Mouse (Mus musculus) stomach, postnatal 0 days (tissue): Measurements from ENCODE around the gene Itga9. TPM values are rescaled to one million over a fixed set of nuclear protein-coding genes. Genes with fewer than 3 reads are reported as not detected.
A peak's percentile ranks its signal among the peaks of the same experiment; 100 is the strongest.

ENCODE experiments used
- ATAC-seq: fragments of 200-750 bp; cut with Nextera tagmentation; 2 replicates; pipeline ENCODE4 v1.8.0; 2017; ENCODE audit not compliant: low FRiP score, low TSS enrichment
- DNase-seq: peaks from one replicate; pipeline ENCODE4 v3.0.0-alpha.2; 2016; ENCODE audit warnings: low spot score
- H3K27ac ChIP-seq: fragments of 300-500 bp; sonication (generic); replicated peaks from 2 replicates; pipeline ENCODE4 v1.5.1; 2014; ENCODE audit warnings: mild to moderate bottlenecking, control low read depth
- H3K27me3 ChIP-seq: fragments of 300-500 bp; sonication (generic); 2 replicates; pipeline ENCODE4 v1.6.1; 2014; ENCODE audit warnings: low read length; ENCODE audit not compliant: control insufficient read depth, insufficient read depth
- H3K36me3 ChIP-seq: fragments of 300-500 bp; sonication (generic); 2 replicates; pipeline ENCODE4 v1.6.1; 2014; ENCODE audit warnings: low read length, mixed read lengths; ENCODE audit not compliant: control insufficient read depth, insufficient read depth
- H3K4me1 ChIP-seq: fragments of 300-500 bp; sonication (generic); replicated peaks from 2 replicates; pipeline ENCODE4 v1.6.1; 2014; ENCODE audit warnings: antibody characterized with exemption; ENCODE audit not compliant: control insufficient read depth, insufficient read depth
- H3K4me2 ChIP-seq: fragments of 300-500 bp; sonication (generic); replicated peaks from 2 replicates; pipeline ENCODE4 v1.6.1; 2014; ENCODE audit warnings: low read depth, mild to moderate bottlenecking, control low read depth, moderate library complexity
- H3K4me3 ChIP-seq: fragments of 300-500 bp; sonication (generic); 2 replicates; pipeline ENCODE4 v1.5.1; 2014; ENCODE audit warnings: low read depth, low read length, control low read depth
- H3K9ac ChIP-seq: fragments of 300-500 bp; sonication (generic); 2 replicates; pipeline ENCODE4 v1.6.1; 2014; ENCODE audit warnings: mild to moderate bottlenecking, low read length, control low read depth, mixed read lengths
- H3K9me3 ChIP-seq: fragments of 300-500 bp; sonication (generic); 2 replicates; pipeline ENCODE4 v1.6.1; 2016; ENCODE audit warnings: low read length; ENCODE audit not compliant: control insufficient read depth
- CTCF ChIP-seq: IDR thresholded peaks from 2 replicates; pipeline ENCODE4 v1.5.1; 2016; ENCODE audit warnings: antibody characterized with exemption, low read depth, mild to moderate bottlenecking, moderate library complexity
- EP300 ChIP-seq: optimal IDR thresholded peaks from 2 replicates; pipeline ENCODE3; 2016; ENCODE audit warnings: antibody characterized with exemption
- WGBS: fragments of 180-500 bp; shearing (Covaris S2); extraction: QIAGEN DNeasy Blood & Tissue Kit; methylation state at CpG from one replicate; pipeline ENCODE4 v1.1.7; 2014; 5-methylcytosine and 5-hydroxymethylcytosine counted together
- polyA plus RNA-seq: library from polyadenylated mRNA; unstranded; fragments of >200 nt; fragmentation: Nextera tagmentation; extraction: Ambion mirVana; gene quantifications from 2 replicates; pipeline ENCODE4 v1.2.1, GENCODE M21; 2015

Itga9 gene
- polyA plus RNA-seq, 1 experiment from 2014 or later = 5.3 TPM

GRCm38 (mm10) chr9:118718511-118718910 is 112.0 kb downstream of the Itga9 start:
- Histone ChIP-seq H3K27me3 (no peaks in the 10 kb centered on the region), H3K4me1 (no peaks in the 10 kb centered on the region), H3K27ac (no peak overlapping the region), H3K4me3 (no peak overlapping the region), H3K9ac (no peak overlapping the region), H3K9me3 (no peaks in the 10 kb centered on the region), H3K4me2 (no peak overlapping the region), H3K36me3 (no peaks in the 10 kb centered on the region)
- no peak for TF ChIP-seq EP300
- no peak for TF ChIP-seq CTCF
- 60% methylated on average over 2 of the region's 2 CpGs for WGBS
- ATAC-seq = no peak
- no peak for DNase-seq

GRCm38 (mm10) chr9:118721056-118721455 is 114.6 kb downstream of the Itga9 start:
- 93% methylated on average over 6 of the region's 6 CpGs for WGBS
- Histone ChIP-seq H3K36me3 (no peaks in the 10 kb centered on the region), H3K27ac (no peak overlapping the region), H3K4me1 (no peaks in the 10 kb centered on the region), H3K9me3 (no peaks in the 10 kb centered on the region), H3K4me2 (no peak overlapping the region), H3K4me3 (no peak overlapping the region), H3K27me3 (no peaks in the 10 kb centered on the region), H3K9ac (no peak overlapping the region)
- DNase-seq (no peak), ATAC-seq (no peak)
- TF ChIP-seq EP300 = no peak
- no peak for TF ChIP-seq CTCF

- Histone ChIP-seq H3K27me3 (no peaks in the 10 kb centered on the region), H3K27ac (no peak overlapping the region), H3K4me2 (no peak overlapping the region), H3K9ac (no peak overlapping the region), H3K36me3 (no peaks in the 10 kb centered on the region), H3K9me3 (no peaks in the 10 kb centered on the region), H3K4me3 (no peak overlapping the region), H3K4me1 (no peaks in the 10 kb centered on the region)
- WGBS = 94% methylated on average over 2 of the region's 2 CpGs
- TF ChIP-seq CTCF (no peak), EP300 (no peak)
- ATAC-seq = no peak
- no peak for DNase-seq
Measured at GRCm38 (mm10) chr9:118722789-118723325, 116.4 kb downstream of the Itga9 start.

- TF ChIP-seq EP300 (no peak), CTCF (no peak)
- 56% methylated on average over 9 of the region's 9 CpGs for WGBS
- Histone ChIP-seq H3K4me3 (no peak overlapping the region), H3K36me3 (no peaks in the 10 kb centered on the region), H3K27me3 (no peaks in the 10 kb centered on the region), H3K9ac (no peak overlapping the region), H3K4me1 (no peaks in the 10 kb centered on the region), H3K4me2 (no peak overlapping the region), H3K27ac (0 out of 2 replicates have a peak overlapping the region, but pooled peaks have one; percentile 35), H3K9me3 (no peaks in the 10 kb centered on the region)
- ATAC-seq (no peak), DNase-seq (no peak)
Measured at GRCm38 (mm10) chr9:118725128-118725527, 118.6 kb downstream of the Itga9 start.

- no peaks in the 10 kb centered on the region for H3K27me3 ChIP-seq
- ATAC-seq = no peak
- H3K4me3 ChIP-seq = no peak overlapping the region
- DNase-seq = no peak
- no peak overlapping the region for H3K27ac ChIP-seq
- no peak overlapping the region for H3K4me2 ChIP-seq
- TF ChIP-seq EP300 (no peak), CTCF (no peak)
- 87% methylated on average over 4 of the region's 4 CpGs for WGBS
- peaks cover 5% of the 10 kb centered on the region for H3K4me1 ChIP-seq
- no peak overlapping the region for H3K9ac ChIP-seq
- no peaks in the 10 kb centered on the region for H3K36me3 ChIP-seq
- no peaks in the 10 kb centered on the region for H3K9me3 ChIP-seq
Measured at GRCm38 (mm10) chr9:118726550-118726949, 120.1 kb downstream of the Itga9 start.

- H3K27me3 ChIP-seq = no peaks in the 10 kb centered on the region
- H3K9me3 ChIP-seq = no peaks in the 10 kb centered on the region
- H3K4me2 ChIP-seq = no peak overlapping the region
- no peak for DNase-seq
- H3K27ac ChIP-seq = no peak overlapping the region
- 90% methylated on average over 6 of the region's 6 CpGs for WGBS
- H3K4me3 ChIP-seq = no peak overlapping the region
- ATAC-seq = no peak
- peaks cover 10% of the 10 kb centered on the region for H3K4me1 ChIP-seq
- no peak overlapping the region for H3K9ac ChIP-seq
- H3K36me3 ChIP-seq = no peaks in the 10 kb centered on the region
- no peak for TF ChIP-seq EP300
- TF ChIP-seq CTCF = no peak
Measured at GRCm38 (mm10) chr9:118728296-118728695, 121.8 kb downstream of the Itga9 start.
